Mouse (Mus musculus) central nervous system, embryonic 11.5 days (tissue): ENCODE results near the gene Col9a3. TPM values are rescaled to one million over a fixed set of nuclear protein-coding genes. Genes with fewer than 3 reads are reported as not detected.

Experiments
- polyA plus RNA-seq: library from polyadenylated mRNA; depleted of rRNA; stranded (reverse); fragments of >200 nt; gene quantifications from 2 replicates; pipeline ENCODE4 v1.2.3, GENCODE M21; 2012; rRNA removed

Gene Col9a3
- polyA plus RNA-seq, result 13.4 and 32.4 TPM in 2 replicates

DNA sequence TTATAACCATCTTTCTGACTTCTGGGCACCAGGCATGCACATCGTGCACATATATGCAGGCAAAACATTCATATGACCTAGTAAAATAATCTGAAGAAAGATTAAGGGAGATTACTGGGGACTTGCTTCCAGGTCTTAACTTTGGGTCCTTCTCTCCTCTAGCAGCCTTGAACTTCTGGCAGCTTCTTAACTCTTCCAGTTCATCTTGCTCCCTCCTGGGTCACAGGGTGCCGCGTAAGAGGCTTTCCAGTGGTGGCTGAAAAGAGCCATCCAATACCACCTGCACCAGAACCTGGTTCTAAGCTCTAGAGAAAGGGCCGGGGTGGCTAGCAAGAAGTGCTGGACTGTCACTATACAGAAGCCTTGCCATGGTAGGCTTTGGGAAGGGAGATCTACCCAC is at the start of gene Col9a3:
TSS of gene Col9a3 (plus strand) at position 301 of the 400 bp plus-strand sequence.

DNA sequence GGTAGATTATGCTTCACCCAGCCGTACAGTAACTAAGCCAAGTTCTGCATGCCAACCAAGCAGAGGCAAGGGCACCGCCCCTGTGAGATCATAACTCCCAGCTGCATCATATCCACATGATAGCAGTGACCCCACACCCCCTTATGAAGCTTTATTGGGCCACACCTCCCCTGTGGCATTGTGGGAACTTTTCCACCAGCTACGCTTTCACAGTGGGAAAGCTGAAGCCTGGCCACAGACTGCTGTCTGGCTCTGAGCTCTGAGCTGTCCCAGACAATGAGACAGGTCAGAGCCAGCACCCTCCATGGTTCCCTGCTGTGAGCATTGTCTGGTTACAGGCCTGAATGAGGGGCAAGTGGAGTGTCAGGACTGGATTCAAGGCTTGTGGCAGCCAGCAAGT is 16.6 kb upstream of the Col9a3 start, which contains the start of gene Mrgbp:
TSS of gene Mrgbp (plus strand) at position 303 of the 400 bp plus-strand sequence.

DNA sequence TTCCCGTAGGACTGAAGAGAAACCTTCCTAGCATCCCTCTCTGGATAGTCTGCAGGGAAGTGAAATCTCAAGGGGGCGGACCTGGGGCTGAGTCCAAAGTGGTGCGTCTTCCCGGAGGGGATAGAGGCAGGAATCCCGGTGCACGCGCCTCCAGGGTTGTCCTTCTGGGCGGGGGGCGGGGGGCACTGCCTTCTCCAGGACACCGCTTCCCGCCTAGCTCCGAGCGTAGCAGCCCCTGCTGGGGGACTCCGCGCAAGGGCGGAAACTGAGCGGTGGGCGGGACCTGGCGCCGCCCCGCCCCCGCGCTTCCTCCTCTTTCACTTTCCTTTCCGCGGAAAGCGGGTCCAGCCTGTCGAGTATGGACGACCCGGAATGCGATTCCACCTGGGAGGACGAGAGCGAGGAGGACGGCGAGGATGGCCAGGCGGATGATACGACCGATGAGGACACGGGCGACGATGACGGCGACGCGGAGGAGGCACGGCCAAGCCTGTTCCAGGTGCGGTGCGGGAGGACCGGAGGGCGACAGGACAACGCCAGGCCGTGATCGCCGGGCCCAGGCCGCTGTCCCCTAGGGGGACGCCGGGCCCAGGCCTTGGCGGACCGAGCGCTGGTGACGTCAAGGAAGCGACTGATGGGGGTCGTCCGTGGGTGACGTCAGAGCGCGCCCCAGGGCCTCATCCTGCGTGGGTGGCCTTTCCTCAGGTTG is 8.3 kb upstream of the Col9a3 start, which contains the start of gene Ogfr:
TSS of gene Ogfr (plus strand) at position 123 of the 709 bp plus-strand sequence.

DNA sequence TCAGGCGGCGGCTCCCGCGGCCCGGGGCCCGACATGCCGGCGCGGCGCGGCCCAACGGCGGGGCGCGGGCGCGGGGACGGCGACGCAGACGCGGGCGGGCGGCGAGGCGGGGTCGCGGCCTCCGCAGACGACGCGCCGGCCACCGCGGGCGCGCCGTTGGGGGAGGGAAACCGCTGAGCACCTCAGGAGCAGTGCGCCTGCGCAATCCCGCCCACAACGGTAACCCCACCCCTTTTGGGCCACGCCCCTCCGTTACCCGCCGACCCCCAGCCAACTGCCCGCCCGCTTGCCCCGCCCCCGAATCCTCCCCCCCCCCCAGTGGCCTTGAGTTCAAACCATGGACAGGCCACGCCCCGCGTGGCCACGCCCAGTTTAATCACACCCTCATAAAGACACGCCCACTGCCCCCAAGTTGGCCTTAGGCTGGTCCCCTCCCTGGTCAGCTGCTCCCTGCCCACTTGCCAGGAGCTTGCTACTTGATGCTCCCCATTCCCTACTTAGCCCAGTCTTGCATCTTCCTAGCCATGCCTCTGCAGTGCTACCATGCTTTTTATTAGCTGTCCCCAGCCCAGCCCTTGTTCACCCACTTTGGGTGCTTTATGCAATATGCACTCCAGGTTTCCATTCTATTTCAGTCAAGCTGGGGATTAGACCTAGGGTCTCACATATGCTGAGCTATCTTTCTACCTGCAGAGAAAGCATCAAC is 45.1 kb downstream of the Col9a3 start, which contains the start of gene Tcfl5:
TSS of gene Tcfl5 (minus strand) at position 154 of the 706 bp plus-strand sequence.

Other genes starting within 250 kb of the Col9a3 start
- 3.9 and 4.9 TPM in 2 replicates for gene Slco4a1, start 141.5 kb upstream of the Col9a3 start, polyA plus RNA-seq
- 0.12 and 0.67 TPM in 2 replicates for gene Ntsr1, start 97.8 kb upstream of the Col9a3 start, polyA plus RNA-seq
- 52.6 and 61.4 TPM in 2 replicates for gene Mrgbp, start 16.5 kb upstream of the Col9a3 start, polyA plus RNA-seq
- 111 and 118 TPM in 2 replicates for gene Ogfr, start 8.5 kb upstream of the Col9a3 start, polyA plus RNA-seq
- gene Tcfl5, start 44.9 kb downstream of the Col9a3 start, polyA plus RNA-seq, result 0.97 and 1.1 TPM in 2 replicates
- gene Dido1, start 112.2 kb downstream of the Col9a3 start, polyA plus RNA-seq, result 39.2 and 44.3 TPM in 2 replicates
- 49.7 and 60.5 TPM in 2 replicates for gene Gid8, start 112.3 kb downstream of the Col9a3 start, polyA plus RNA-seq
- 0.84 and 1.2 TPM in 2 replicates for gene Slc17a9, start 127.5 kb downstream of the Col9a3 start, polyA plus RNA-seq
- 4.4 and 9.2 TPM in 2 replicates for gene Bhlhe23, start 179.1 kb downstream of the Col9a3 start, polyA plus RNA-seq